Mouse (Mus musculus) midbrain, embryonic 12.5 days (tissue): ENCODE results near the gene Gstp2. TPM values are rescaled to one million over a fixed set of nuclear protein-coding genes. Genes with fewer than 3 reads are reported as not detected.

ENCODE experiments used
- ATAC-seq: fragments of 200-750 bp; cut with Nextera tagmentation; 2 replicates; pipeline ENCODE4 v1.8.0; 2017; ENCODE audit warnings: low read depth, moderate TSS enrichment, moderate library complexity; ENCODE audit not compliant: low FRiP score
- H3K27ac ChIP-seq: fragments of 300-500 bp; sonication (generic); replicated peaks from 2 replicates; pipeline ENCODE4 v1.5.1; 2016; ENCODE audit warnings: mild to moderate bottlenecking
- H3K27me3 ChIP-seq: fragments of 300-500 bp; sonication (generic); 2 replicates; pipeline ENCODE4 v1.6.1; 2016; ENCODE audit warnings: mild to moderate bottlenecking
- H3K36me3 ChIP-seq: fragments of 300-500 bp; sonication (generic); 2 replicates; pipeline ENCODE4 v1.6.1; 2016
- H3K4me1 ChIP-seq: fragments of 300-500 bp; sonication (generic); 2 replicates; pipeline ENCODE4 v1.6.1; 2016
- H3K4me2 ChIP-seq: fragments of 300-500 bp; sonication (generic); replicated peaks from 2 replicates; pipeline ENCODE4 v1.6.1; 2016; ENCODE audit warnings: mild to moderate bottlenecking, moderate library complexity
- H3K4me3 ChIP-seq: fragments of 300-500 bp; sonication (generic); 2 replicates; pipeline ENCODE4 v1.5.1; 2016; ENCODE audit warnings: mild to moderate bottlenecking
- H3K9ac ChIP-seq: fragments of 300-500 bp; sonication (generic); replicated peaks from 2 replicates; pipeline ENCODE4 v1.6.1; 2016; ENCODE audit warnings: mild to moderate bottlenecking, moderate library complexity
- H3K9me3 ChIP-seq: fragments of 300-500 bp; sonication (generic); 2 replicates; pipeline ENCODE4 v1.6.1; 2016; ENCODE audit warnings: mild to moderate bottlenecking
- WGBS: fragments of 180-500 bp; shearing (Covaris S2); methylation state at CpG from one replicate; pipeline ENCODE4 v1.1.7; 2016; 5-methylcytosine and 5-hydroxymethylcytosine counted together
- polyA plus RNA-seq: library from polyadenylated mRNA; unstranded; fragments of >200 nt; fragmentation: Nextera tagmentation; extraction: Ambion mirVana; gene quantifications from 2 replicates; pipeline ENCODE4 v1.2.1, GENCODE M21; 2016

The Gstp2 gene
- polyA plus RNA-seq = 1.6 and 2.4 TPM in 2 replicates

GRCm38 (mm10) chr19:4045966-4046865, at the start of gene Gstp2:
Gstp2 (minus strand) TSS chr19:4046023.
- no peak within 1 kb of the TSS for H3K27ac ChIP-seq
- H3K9ac ChIP-seq = no peak within 1 kb of the TSS
- 62% methylated on average over 16 of the region's 16 CpGs for WGBS
- H3K36me3 ChIP-seq = no peaks in the 10 kb centered on the region
- H3K4me2 ChIP-seq = no peak within 1 kb of the TSS; the same call in 1 of the 2 replicates
- ATAC-seq = no peak
- no peaks in the 10 kb centered on the region for H3K4me1 ChIP-seq
- H3K4me3 ChIP-seq = no peak within 1 kb of the TSS
- H3K27me3 ChIP-seq = peaks cover 8% of the 10 kb centered on the region; the same call in 1 of the 2 replicates
- H3K9me3 ChIP-seq = no peaks in the 10 kb centered on the region

GRCm38 (mm10) chr19:4094774-4095303, 49.0 kb upstream of the Gstp2 start:
- no peak overlapping the region for H3K4me2 ChIP-seq
- no peak for ATAC-seq
- peaks cover 11% of the 10 kb centered on the region for H3K27me3 ChIP-seq
- peaks cover 34% of the 10 kb centered on the region for H3K4me1 ChIP-seq
- H3K9me3 ChIP-seq = no peaks in the 10 kb centered on the region
- WGBS = 82% methylated on average over 5 of the region's 5 CpGs
- H3K4me3 ChIP-seq = no peak overlapping the region
- no peak overlapping the region for H3K9ac ChIP-seq
- H3K36me3 ChIP-seq = no peaks in the 10 kb centered on the region
- no peak overlapping the region for H3K27ac ChIP-seq

- Histone ChIP-seq H3K27ac (no peak overlapping the region), H3K9me3 (no peaks in the 10 kb centered on the region), H3K4me1 (peaks cover 29% of the 10 kb centered on the region), H3K36me3 (no peaks in the 10 kb centered on the region), H3K9ac (no peak overlapping the region), H3K4me3 (no peak overlapping the region), H3K4me2 (no peak overlapping the region), H3K27me3 (peaks cover 9% of the 10 kb centered on the region; the same call in 1 of the 2 replicates)
- no peak for ATAC-seq
- 82% methylated on average over 3 of the region's 3 CpGs for WGBS
Observed at GRCm38 (mm10) chr19:4094348-4094747, 48.5 kb upstream of the Gstp2 start.

GRCm38 (mm10) chr19:4093772-4094171, 47.9 kb upstream of the Gstp2 start:
- H3K4me1 ChIP-seq = peaks cover 23% of the 10 kb centered on the region
- H3K27me3 ChIP-seq = peaks cover 10% of the 10 kb centered on the region; the same call in 1 of the 2 replicates
- H3K4me3 ChIP-seq = no peak overlapping the region
- H3K36me3 ChIP-seq = no peaks in the 10 kb centered on the region
- ATAC-seq = no peak
- H3K9ac ChIP-seq = no peak overlapping the region
- no peak overlapping the region for H3K27ac ChIP-seq
- 84% methylated on average over 7 of the region's 7 CpGs for WGBS
- H3K4me2 ChIP-seq = no peak overlapping the region
- no peaks in the 10 kb centered on the region for H3K9me3 ChIP-seq

GRCm38 (mm10) chr19:4092750-4093149, 46.9 kb upstream of the Gstp2 start:
- H3K4me1 ChIP-seq = peaks cover 13% of the 10 kb centered on the region
- H3K36me3 ChIP-seq = no peaks in the 10 kb centered on the region
- H3K9me3 ChIP-seq = no peaks in the 10 kb centered on the region
- peaks cover 10% of the 10 kb centered on the region; the same call in 1 of the 2 replicates for H3K27me3 ChIP-seq
- no peak for ATAC-seq
- 96% methylated on average over 3 of the region's 3 CpGs for WGBS
- no peak overlapping the region for H3K4me2 ChIP-seq
- no peak overlapping the region for H3K27ac ChIP-seq
- no peak overlapping the region for H3K9ac ChIP-seq
- H3K4me3 ChIP-seq = no peak overlapping the region

- peaks cover 6% of the 10 kb centered on the region for H3K4me1 ChIP-seq
- 57% methylated on average over 2 of the region's 2 CpGs for WGBS
Observed at GRCm38 (mm10) chr19:4091383-4091782, 45.6 kb upstream of the Gstp2 start.

GRCm38 (mm10) chr19:4090446-4090845, 44.6 kb upstream of the Gstp2 start:
- Histone ChIP-seq H3K36me3 (no peaks in the 10 kb centered on the region), H3K4me3 (no peak overlapping the region), H3K9me3 (no peaks in the 10 kb centered on the region), H3K27ac (no peak overlapping the region), H3K9ac (no peak overlapping the region), H3K27me3 (peaks cover 10% of the 10 kb centered on the region; the same call in 1 of the 2 replicates), H3K4me2 (no peak overlapping the region), H3K4me1 (no peaks in the 10 kb centered on the region)
- WGBS = 90% methylated on average over 3 of the region's 3 CpGs
- no peak for ATAC-seq

More at GRCm38 (mm10) chr19:4091383-4091782, 45.6 kb upstream of the Gstp2 start:
- no peaks in the 10 kb centered on the region for H3K9me3 ChIP-seq
- ATAC-seq = no peak
- peaks cover 10% of the 10 kb centered on the region; the same call in 1 of the 2 replicates for H3K27me3 ChIP-seq
- H3K27ac ChIP-seq = no peak overlapping the region
- no peaks in the 10 kb centered on the region for H3K36me3 ChIP-seq
- no peak overlapping the region for H3K4me3 ChIP-seq
- no peak overlapping the region for H3K9ac ChIP-seq
- no peak overlapping the region for H3K4me2 ChIP-seq

GRCm38 (mm10) chr19:4089128-4089527, 43.3 kb upstream of the Gstp2 start:
- Histone ChIP-seq H3K9me3 (no peaks in the 10 kb centered on the region), H3K4me2 (no peak overlapping the region), H3K4me1 (no peaks in the 10 kb centered on the region), H3K36me3 (no peaks in the 10 kb centered on the region), H3K27ac (no peak overlapping the region), H3K27me3 (peaks cover 11% of the 10 kb centered on the region; the same call in 1 of the 2 replicates), H3K4me3 (no peak overlapping the region), H3K9ac (no peak overlapping the region)
- no peak for ATAC-seq
- 68% methylated on average over 6 of the region's 6 CpGs for WGBS

- H3K27ac ChIP-seq = no peak overlapping the region
- peaks cover 16% of the 10 kb centered on the region; the same call in 1 of the 2 replicates for H3K27me3 ChIP-seq
- no peak overlapping the region for H3K9ac ChIP-seq
- 58% methylated on average over 5 of the region's 5 CpGs for WGBS
- H3K4me2 ChIP-seq = no peak overlapping the region
- ATAC-seq = no peak
- no peak overlapping the region for H3K4me3 ChIP-seq
- no peaks in the 10 kb centered on the region for H3K4me1 ChIP-seq
- no peaks in the 10 kb centered on the region for H3K9me3 ChIP-seq
- no peaks in the 10 kb centered on the region for H3K36me3 ChIP-seq
Observed at GRCm38 (mm10) chr19:4088146-4088545, 42.3 kb upstream of the Gstp2 start.

- ATAC-seq = no peak
- Histone ChIP-seq H3K9ac (no peak overlapping the region), H3K4me2 (no peak overlapping the region), H3K27me3 (peaks cover 16% of the 10 kb centered on the region; the same call in 1 of the 2 replicates), H3K4me1 (no peaks in the 10 kb centered on the region), H3K36me3 (no peaks in the 10 kb centered on the region), H3K9me3 (no peaks in the 10 kb centered on the region), H3K27ac (no peak overlapping the region), H3K4me3 (no peak overlapping the region)
- 86% methylated on average over 5 of the region's 5 CpGs for WGBS
Observed at GRCm38 (mm10) chr19:4087090-4087489, 41.3 kb upstream of the Gstp2 start.

GRCm38 (mm10) chr19:4086156-4086555, 40.3 kb upstream of the Gstp2 start:
- no peak for ATAC-seq
- Histone ChIP-seq H3K27ac (no peak overlapping the region), H3K4me3 (no peak overlapping the region), H3K9ac (no peak overlapping the region), H3K36me3 (no peaks in the 10 kb centered on the region), H3K4me2 (no peak overlapping the region), H3K4me1 (no peaks in the 10 kb centered on the region), H3K9me3 (no peaks in the 10 kb centered on the region), H3K27me3 (peaks cover 21% of the 10 kb centered on the region; the same call in 1 of the 2 replicates)
- WGBS = 92% methylated on average over 15 of the region's 15 CpGs

- H3K4me1 ChIP-seq = no peaks in the 10 kb centered on the region
- no peak for ATAC-seq
- no peaks in the 10 kb centered on the region for H3K9me3 ChIP-seq
- WGBS = 93% methylated on average over 1 of the region's 1 CpGs
- no peak overlapping the region for H3K4me2 ChIP-seq
- H3K9ac ChIP-seq = no peak overlapping the region
- H3K27ac ChIP-seq = no peak overlapping the region
- H3K4me3 ChIP-seq = no peak overlapping the region
- no peaks in the 10 kb centered on the region for H3K36me3 ChIP-seq
- H3K27me3 ChIP-seq = peaks cover 20% of the 10 kb centered on the region; the same call in 1 of the 2 replicates
Observed at GRCm38 (mm10) chr19:4084984-4085383, 39.2 kb upstream of the Gstp2 start.
